Mouse (Mus musculus) left cerebral cortex, adult 2 months (tissue): ENCODE data around the gene Unc13a. TPM values are rescaled to one million over a fixed set of nuclear protein-coding genes. Genes with fewer than 3 reads are reported as not detected.

Experiments
- DNase-seq, 2 experiments: peaks; one replicate each; pipeline ENCODE4 v3.0.0; 2021 to 2022; ENCODE audit warnings: low spot score in 2 of 2, mixed read lengths in 1 of 2; ENCODE audit errors: extremely low spot score in 1 of 2
- H3K27ac ChIP-seq: fragments of 200-600 bp; 2 replicates; pipeline ENCODE4 v1.8.1; 2022
- H3K4me3 ChIP-seq: fragments of 200-600 bp; 2 replicates; pipeline ENCODE4 v1.8.1; 2022
- CTCF ChIP-seq: fragments of 200-600 bp; IDR thresholded peaks from 2 replicates; pipeline ENCODE4 v1.8.1; 2022; ENCODE audit warnings: antibody characterized with exemption, mild to moderate bottlenecking, moderate library complexity
- intact Hi-C: fragments of 180-260 bp; cut with DNase I; formaldehyde crosslinking; loops from one replicate; pipeline ENCODE4 v1.15.1; 2025
- total RNA-seq, 2 experiments: library from RNA; stranded (reverse); gene quantifications; 2 replicates each; pipeline ENCODE4 v1.2.3; 2021

Gene Unc13a
- total RNA-seq, 2 experiments from 2014 or later, result 313 to 351 TPM

DNA sequence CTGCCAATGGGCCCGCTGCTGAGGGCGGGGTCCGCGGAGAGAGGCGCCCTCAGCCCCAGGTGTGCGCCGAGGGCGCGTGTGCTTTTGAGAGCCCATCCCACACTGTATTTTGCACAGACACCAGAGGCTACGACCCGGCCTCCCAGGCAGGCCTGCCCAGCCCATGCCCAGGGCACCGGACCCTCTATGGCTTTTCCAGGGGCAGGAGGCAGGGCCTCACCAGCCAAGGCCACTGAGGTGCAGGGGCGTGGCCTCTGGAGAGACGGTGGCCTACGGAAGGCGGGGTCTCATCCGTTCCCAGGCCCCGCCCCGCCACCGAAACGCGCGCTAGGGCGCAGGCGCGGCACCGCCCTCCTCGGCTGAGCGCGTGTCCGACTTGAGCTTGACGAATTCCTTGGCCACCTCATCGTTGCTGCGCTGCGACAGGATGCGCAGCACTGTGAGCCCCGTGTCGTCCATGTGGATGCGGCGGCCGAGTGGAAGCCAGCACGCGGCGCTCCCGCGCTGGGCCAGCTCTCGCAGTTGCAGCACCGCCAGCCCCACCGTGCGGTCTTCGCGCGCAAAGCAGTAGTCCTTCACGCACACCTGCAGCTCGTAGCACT is 42.4 kb downstream of the Unc13a start:
- TF ChIP-seq CTCF, result peak; percentile 45
- intact Hi-C loops, result loop anchor here (1.0 kb wide), 1 partner anchor 18 kb away; no protein-coding TSS in a partner anchor
- peak overlapping the region; percentile 79 for H3K27ac ChIP-seq
- DNase-seq, result peak; percentile 89 to 90
- peak overlapping the region; percentile 38 for H3K4me3 ChIP-seq

DNA sequence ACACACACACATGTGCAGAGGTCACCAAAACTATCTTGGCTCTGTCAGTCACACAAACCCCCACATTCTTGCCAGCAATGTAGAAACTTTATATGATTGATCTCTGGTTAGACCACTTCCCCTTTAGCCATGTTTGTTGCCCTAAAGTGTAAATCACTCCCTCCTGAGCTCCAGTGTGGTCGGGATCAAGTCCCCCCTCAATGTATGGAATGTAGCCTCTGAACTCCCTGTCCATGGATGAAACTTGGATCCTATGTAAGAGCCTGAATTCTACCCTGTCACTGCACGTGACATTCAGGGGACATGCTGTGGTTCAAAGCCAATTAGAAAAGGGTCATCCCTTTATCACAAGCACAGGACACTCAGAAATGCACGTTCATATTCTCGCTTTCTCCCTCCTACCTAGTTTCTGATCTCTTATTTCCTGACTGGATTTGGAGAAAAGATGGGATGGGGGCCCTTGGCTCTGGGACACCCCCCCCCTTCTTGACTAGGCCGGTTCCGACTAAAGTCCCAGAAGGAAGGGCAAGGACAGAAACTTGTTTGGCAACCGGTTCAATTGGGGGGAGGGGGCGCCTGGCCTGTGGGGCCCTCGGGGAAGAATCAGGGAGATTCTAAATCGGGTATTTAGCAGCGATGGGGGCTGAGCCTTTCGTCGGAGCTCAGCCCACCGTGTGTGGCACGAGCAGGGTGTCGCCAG is 43.0 kb downstream of the Unc13a start:
- no peak for DNase-seq
- Histone ChIP-seq H3K27ac (peak overlapping the region; percentile 79), H3K4me3 (peak overlapping the region; percentile 38)
- intact Hi-C loops, result loop anchor here (1.0 kb wide), 1 partner anchor 17 kb away; no protein-coding TSS in a partner anchor
- no peak for TF ChIP-seq CTCF

DNA sequence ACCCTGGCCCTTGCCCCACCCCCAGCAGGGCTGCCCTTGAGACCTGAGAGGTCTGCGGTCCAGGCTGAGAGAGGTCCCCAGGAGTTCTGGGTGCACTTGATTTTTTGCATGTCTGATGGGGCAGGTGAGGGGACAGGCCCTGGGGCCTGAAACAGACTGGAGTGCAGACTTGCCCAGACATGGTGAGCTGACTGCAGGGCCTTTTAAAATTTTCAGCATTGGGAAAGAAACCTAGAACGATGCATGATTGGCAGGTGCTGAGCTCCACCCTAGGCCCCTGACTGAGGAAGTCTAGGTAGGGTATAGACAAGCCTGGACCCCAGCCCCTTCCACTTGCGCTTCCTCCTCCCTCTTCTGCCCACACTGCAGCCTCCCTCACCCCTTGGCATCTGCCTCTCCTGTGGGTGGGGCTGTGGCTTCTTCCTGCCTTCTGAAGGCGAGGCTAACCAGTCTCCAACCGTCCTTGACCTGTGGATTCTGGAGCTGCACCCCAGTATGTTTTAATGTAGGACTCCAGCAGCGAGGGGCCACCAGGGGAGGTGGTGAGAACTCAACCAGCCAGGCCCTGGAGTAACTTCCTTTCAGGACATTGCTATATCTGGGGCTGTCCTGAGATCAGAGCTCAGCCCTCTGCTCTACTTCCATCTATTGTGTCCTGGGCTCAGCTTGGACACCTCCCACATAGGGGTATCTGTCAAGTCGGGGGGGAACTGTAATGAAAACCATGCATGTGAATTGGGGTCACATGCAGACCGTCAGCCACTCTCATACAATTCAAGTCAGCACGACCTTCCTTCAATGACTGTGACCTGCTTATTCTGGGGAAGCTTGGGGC is 44.1 kb downstream of the Unc13a start:
- no peak; the same call in none of the 2 replicates for TF ChIP-seq CTCF
- peak overlapping the region; percentile 30; the same call in 1 of the 2 replicates for H3K27ac ChIP-seq
- no peak for DNase-seq
- no peak overlapping the region for H3K4me3 ChIP-seq
- intact Hi-C loops, result no loop called here

DNA sequence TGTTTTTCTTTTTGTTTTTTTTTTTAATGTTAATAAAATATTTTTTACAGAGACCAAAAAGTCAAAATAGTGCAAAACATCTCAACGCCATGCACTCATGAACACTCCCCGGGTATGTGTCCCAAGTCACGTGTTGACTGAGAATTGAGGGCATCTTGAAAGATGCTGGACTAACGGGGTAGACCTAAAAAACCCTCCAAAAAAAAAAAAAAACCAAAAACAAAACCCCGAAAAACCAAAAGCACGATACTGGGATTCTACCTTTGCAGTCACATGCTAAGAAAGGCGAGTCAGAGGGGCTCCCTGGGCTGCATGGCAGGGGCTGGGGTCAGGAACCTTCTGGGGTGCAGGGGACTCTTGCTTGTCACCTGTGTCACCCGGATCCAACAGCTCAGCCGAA is 44.8 kb downstream of the Unc13a start:
- no peak overlapping the region; the same call in 1 of the 2 replicates for H3K27ac ChIP-seq

DNA sequence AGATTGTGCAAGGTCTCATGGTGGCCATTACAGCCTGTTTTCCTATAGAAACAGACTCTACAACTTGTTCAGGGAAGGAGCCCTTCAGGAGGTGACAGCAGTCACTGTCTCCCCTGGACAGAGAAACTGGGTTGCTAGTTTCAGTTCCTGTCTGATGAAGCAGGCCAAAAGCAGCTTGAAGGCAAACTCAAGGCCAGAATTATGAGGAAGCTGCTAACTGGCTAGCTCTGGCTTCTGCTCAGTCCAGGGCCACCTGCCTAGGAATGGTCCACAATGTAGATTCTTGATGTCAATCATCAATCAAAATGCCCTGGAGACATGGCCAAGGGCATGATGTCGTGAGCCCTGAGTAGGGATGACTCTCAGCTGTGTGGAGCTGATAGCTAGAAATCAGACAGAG is 46.5 kb downstream of the Unc13a start:
- intact Hi-C loops, result no loop called here
- no peak overlapping the region; the same call in 1 of the 2 replicates for H3K27ac ChIP-seq
- TF ChIP-seq CTCF, result no peak
- no peak overlapping the region for H3K4me3 ChIP-seq
- no peak for DNase-seq

More for the DNA sequence above, 44.8 kb downstream of the Unc13a start:
- intact Hi-C loops, result no loop called here
- no peak for DNase-seq
- no peak overlapping the region for H3K4me3 ChIP-seq
- no peak for TF ChIP-seq CTCF

DNA sequence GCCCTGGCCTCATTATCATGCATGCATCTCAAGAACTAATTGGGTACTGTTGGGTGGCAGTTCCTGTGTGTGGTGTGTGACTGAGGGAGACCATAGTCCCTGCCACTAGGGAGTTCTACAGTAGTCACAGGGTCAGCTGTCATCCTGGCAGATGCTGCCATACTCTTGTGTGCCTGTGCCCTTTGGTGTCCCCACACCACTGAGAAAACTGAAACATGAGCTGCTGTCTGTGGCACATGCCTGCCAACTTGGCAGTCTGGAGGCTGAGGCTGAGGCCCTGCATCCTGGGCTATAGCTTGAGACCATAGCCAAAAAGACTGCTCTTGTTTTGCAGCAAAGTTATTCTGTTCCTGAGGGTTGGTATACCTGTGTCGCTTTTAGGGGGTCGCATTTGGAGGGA is 51.8 kb downstream of the Unc13a start:
- Histone ChIP-seq H3K27ac (no peak overlapping the region), H3K4me3 (no peak overlapping the region)
- TF ChIP-seq CTCF, result no peak
- no peak for DNase-seq
- intact Hi-C loops, result no loop called here

DNA sequence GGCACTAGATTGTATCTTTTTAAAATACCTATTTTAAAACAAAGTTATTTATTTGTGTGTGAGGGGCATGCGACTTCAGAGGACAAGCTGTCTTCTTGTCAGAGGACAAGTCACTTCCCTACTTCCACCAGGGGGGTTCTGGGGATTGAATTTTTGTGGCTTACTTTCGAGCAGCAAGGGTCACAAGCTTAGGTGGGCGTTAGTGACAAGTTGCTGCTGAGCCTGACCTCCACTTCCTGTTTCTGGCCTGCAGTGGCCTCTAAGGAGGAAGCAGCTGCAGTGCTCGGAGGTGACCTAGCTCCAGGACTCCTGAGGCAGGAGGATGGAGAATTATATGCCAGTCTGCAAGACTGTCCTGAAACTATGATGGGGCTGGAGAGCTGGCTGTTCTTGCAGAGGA is 58.1 kb downstream of the Unc13a start:
- intact Hi-C loops, result no loop called here
- DNase-seq, result no peak
- Histone ChIP-seq H3K4me3 (no peak overlapping the region), H3K27ac (no peak overlapping the region)
- no peak for TF ChIP-seq CTCF

DNA sequence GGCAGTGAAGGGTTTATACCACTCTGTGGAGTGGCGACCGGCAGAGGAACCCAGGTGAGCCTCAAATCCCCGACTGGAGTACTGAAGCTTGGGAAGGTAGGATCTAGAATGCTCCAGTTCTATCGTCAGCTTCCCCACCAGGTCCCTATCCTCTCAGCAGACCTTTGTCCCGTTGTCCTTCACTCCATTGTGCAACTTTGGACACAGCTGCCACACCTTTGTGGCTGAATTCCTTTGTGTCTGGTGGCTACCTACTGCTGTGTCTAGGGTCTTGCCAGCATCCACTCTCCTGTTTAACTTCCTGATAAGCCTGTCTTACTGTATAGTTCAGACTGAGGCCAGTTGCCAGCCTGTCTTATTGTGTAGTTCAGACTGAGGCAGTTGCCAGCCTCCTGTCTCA is 59.4 kb downstream of the Unc13a start:
- no peak for DNase-seq
- Histone ChIP-seq H3K27ac (no peak overlapping the region), H3K4me3 (peak overlapping the region; percentile 66)
- intact Hi-C loops, result no loop called here
- TF ChIP-seq CTCF, result no peak

DNA sequence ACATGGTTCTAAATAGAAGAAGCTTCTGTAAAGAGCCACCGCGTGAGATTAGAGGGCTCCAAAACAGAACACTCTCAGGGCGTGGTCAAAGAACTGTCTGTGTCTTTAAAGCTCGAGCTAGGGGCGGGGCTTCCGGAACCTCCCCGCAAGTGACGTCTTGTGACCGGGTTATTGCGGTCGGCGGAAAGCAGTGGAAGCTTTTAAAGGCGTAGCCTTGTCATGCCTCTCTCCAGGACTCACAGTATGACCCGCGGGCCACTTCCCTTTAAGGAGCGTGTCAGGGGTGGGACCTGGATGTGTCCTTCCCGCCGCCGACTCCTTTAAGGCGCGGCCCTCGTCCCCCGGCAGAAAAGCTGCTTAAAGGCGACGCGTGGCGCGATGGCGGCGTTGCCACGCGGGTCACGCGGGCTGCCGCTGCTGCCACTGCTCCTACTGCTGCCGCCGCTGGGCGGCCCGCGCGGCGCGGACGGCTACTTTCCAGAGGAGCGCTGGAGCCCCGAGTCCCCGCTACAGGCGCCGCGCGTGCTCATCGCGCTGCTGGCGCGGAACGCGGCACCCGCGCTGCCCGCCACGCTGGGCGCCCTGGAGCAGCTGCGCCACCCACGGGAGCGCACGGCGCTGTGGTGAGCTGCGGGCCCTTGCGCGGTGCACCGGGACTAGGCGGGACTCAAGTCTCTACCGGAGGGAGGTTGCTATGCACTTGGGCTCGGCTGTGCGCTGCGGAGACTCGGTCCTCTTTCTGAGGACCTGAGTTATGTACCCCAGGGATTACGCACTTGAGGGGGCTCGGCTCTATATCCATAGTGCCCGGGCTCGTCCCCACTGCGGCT is 60.5 kb downstream of the Unc13a start, which contains the start of gene Colgalt1:
Gene Colgalt1 (plus strand): TSS at position 177 of the 830 bp plus-strand sequence.
- Histone ChIP-seq H3K4me3 (peak within 1 kb of the TSS; percentile 66), H3K27ac (peak within 1 kb of the TSS; percentile 86)
- TF ChIP-seq CTCF, result peak; percentile 39
- DNase-seq, result peak; percentile 96
- intact Hi-C loops, result loop anchor here (1.0 kb wide), 2 partner anchors 18 to 19 kb away; partner anchors contain the start of gene Pgls

DNA sequence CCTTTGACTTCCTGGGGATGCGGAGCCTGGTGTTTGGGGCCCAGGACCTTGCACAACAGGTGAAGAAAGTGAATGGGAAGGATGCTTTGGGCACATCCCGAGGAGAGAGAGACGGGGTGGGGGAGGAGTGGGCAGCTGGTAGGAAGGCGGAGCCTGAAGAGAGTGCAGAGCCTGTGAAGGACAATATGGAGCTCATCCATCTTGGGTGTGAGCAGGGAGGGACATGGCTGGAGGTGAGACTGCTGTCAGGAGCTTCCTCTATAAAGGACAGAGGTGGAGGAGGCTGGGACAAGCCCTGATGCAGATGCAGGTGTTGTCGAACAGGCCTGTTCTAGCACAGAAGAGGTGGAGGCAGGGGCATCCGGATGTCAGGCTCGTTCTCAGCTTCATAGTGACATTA is 67.5 kb downstream of the Unc13a start:
- no peak overlapping the region for H3K4me3 ChIP-seq
- intact Hi-C loops, result no loop called here
- no peak for TF ChIP-seq CTCF
- no peak for DNase-seq
- no peak overlapping the region for H3K27ac ChIP-seq
